Mouse (Mus musculus): ENCODE results near the gene Gm17359.

GRCm38 (mm10) chr3:79409927-79410628 is 73.6 kb downstream of the Gm17359 start:
- no peak for TF ChIP-seq ZNF384 (IDR thresholded peaks at IDR 0.05; ENCODE audit: low read depth, low read length)
- no peak for TF ChIP-seq HCFC1 (IDR thresholded peaks at IDR 0.05; ENCODE audit: borderline replicate concordance, insufficient read depth, low read length)
- TF ChIP-seq MAFK (IDR thresholded peaks at IDR 0.05; ENCODE audit: insufficient read depth, low read depth, low read length): no peak
